Mouse (Mus musculus) kidney, adult 11 months (tissue): ENCODE results near the gene Bach1.
A peak's percentile ranks its signal among the peaks of the same experiment; 100 is the strongest.

ENCODE experiments used
- DNase-seq: peaks from one replicate; pipeline ENCODE4 v3.0.0; 2022

The Bach1 gene

GRCm38 (mm10) chr16:87745192-87745945 is 46.6 kb downstream of the Bach1 start:
- no peak for DNase-seq

- peak; percentile 71 for DNase-seq
Measured at GRCm38 (mm10) chr16:87746728-87747127, 48.0 kb downstream of the Bach1 start.

GRCm38 (mm10) chr16:87751243-87751642 is 52.5 kb downstream of the Bach1 start:
- DNase-seq = no peak

GRCm38 (mm10) chr16:87752482-87752881 is 53.7 kb downstream of the Bach1 start:
- DNase-seq = no peak

- no peak for DNase-seq
Measured at GRCm38 (mm10) chr16:87754858-87755257, 56.1 kb downstream of the Bach1 start.

GRCm38 (mm10) chr16:87755915-87756314 is 57.2 kb downstream of the Bach1 start:
- no peak for DNase-seq

GRCm38 (mm10) chr16:87758016-87758415 is 59.3 kb downstream of the Bach1 start:
- DNase-seq = no peak

- DNase-seq = no peak
Measured at GRCm38 (mm10) chr16:87764668-87765109, 65.9 kb downstream of the Bach1 start.

GRCm38 (mm10) chr16:87765984-87766383 is 67.2 kb downstream of the Bach1 start:
- DNase-seq = no peak

- DNase-seq = no peak
Measured at GRCm38 (mm10) chr16:87770576-87770975, 71.8 kb downstream of the Bach1 start.

GRCm38 (mm10) chr16:87771926-87772325 is 73.2 kb downstream of the Bach1 start:
- peak; percentile 36 for DNase-seq

GRCm38 (mm10) chr16:87774398-87774797 is 75.7 kb downstream of the Bach1 start:
- DNase-seq = no peak

- DNase-seq = no peak
Measured at GRCm38 (mm10) chr16:87777373-87777772, 78.6 kb downstream of the Bach1 start.

GRCm38 (mm10) chr16:87781637-87782036 is 82.9 kb downstream of the Bach1 start:
- no peak for DNase-seq
